Mouse (Mus musculus): ENCODE data around the gene Mgst3.

DNA sequence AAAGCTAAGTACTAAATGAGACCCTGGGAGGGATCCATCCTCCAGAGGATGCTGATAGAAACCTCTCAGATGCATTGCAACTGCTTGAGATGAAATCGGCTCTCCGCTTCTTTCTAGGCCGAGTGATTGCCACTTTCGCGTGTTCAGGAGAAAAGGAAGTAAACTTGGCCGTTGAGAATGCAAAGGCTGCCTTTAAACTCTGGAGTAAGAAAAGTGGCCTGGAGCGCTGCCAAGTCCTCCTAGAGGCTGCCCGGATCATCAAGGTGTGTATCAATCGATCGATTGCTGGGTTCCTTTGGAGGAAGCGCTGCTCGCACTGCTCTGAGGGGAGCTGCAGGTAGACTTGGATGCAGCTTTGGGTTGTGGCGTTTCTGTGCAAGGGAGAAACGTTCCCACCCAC lies 41.2 kb downstream of the Mgst3 start:
- TF ChIP-seq CTCF (conservative IDR thresholded peaks at IDR 0.05; ENCODE audit: insufficient read depth, insufficient read length, low read depth, low read length): no peak
- TF ChIP-seq POLR2A (IDR thresholded peaks at IDR 0.05; ENCODE audit: low read depth, low read length): no peak

All from kidney, adult 2 months (tissue).